Mouse (Mus musculus) E14TG2a.4 (cell line): Measurements from ENCODE around the gene Ppp6r2.
A peak's percentile ranks its signal among the peaks of the same experiment; 100 is the strongest.

Source experiments
- H3K27me3 ChIP-seq: 2 replicates; pipeline ENCODE4 v1.6.1; 2014; ENCODE audit warnings: low read length, control low read depth; ENCODE audit not compliant: insufficient read depth
- H3K36me3 ChIP-seq: 2 replicates; pipeline ENCODE4 v1.6.1; 2014; ENCODE audit warnings: low read length, control low read depth; ENCODE audit not compliant: insufficient read depth
- H3K4me1 ChIP-seq: replicated peaks from 2 replicates; pipeline ENCODE4 v1.6.1; 2014; ENCODE audit warnings: low read depth, low read length, control low read depth
- H3K4me3 ChIP-seq: replicated peaks from 2 replicates; pipeline ENCODE4 v1.5.1; 2014; ENCODE audit warnings: mild to moderate bottlenecking, low read length
- H3K9me3 ChIP-seq: 2 replicates; pipeline ENCODE4 v1.6.1; 2014; ENCODE audit warnings: low read length, control low read depth
- CTCF ChIP-seq: conservative IDR thresholded peaks from 2 replicates; pipeline ENCODE4 v1.5.1; 2014; ENCODE audit warnings: low read length
- NANOG ChIP-seq: IDR thresholded peaks from 2 replicates; pipeline ENCODE4 v1.6.1; 2014; ENCODE audit warnings: borderline replicate concordance, low read length, mixed read lengths
- POU5F1 ChIP-seq: IDR thresholded peaks from 2 replicates; pipeline ENCODE4 v1.6.1; 2014; ENCODE audit warnings: low read length, borderline replicate concordance

Gene Ppp6r2

GRCm38 (mm10) chr15:89179630-89179964 lies 31.8 kb upstream of the Ppp6r2 start:
- Histone ChIP-seq H3K4me3 (peak overlapping the region; percentile 89), H3K9me3 (no peaks in the 10 kb centered on the region), H3K4me1 (peaks cover 93% of the 10 kb centered on the region), H3K27me3 (peaks cover 3% of the 10 kb centered on the region), H3K36me3 (peaks cover 13% of the 10 kb centered on the region)
- TF ChIP-seq CTCF = no peak
- TF ChIP-seq POU5F1 = no peak
- no peak for TF ChIP-seq NANOG

GRCm38 (mm10) chr15:89180081-89180541 lies 31.2 kb upstream of the Ppp6r2 start:
- Histone ChIP-seq H3K36me3 (peaks cover 17% of the 10 kb centered on the region), H3K4me3 (peak overlapping the region; percentile 89), H3K27me3 (no peaks in the 10 kb centered on the region), H3K9me3 (no peaks in the 10 kb centered on the region), H3K4me1 (peaks cover 93% of the 10 kb centered on the region)
- TF ChIP-seq NANOG (no peak), CTCF (no peak), POU5F1 (no peak)

GRCm38 (mm10) chr15:89180571-89181229 lies 30.7 kb upstream of the Ppp6r2 start, which contains the start of gene Plxnb2:
Gene Plxnb2 (minus strand): TSS chr15:89180788.
- Histone ChIP-seq H3K9me3 (no peaks in the 10 kb centered on the region), H3K27me3 (no peaks in the 10 kb centered on the region), H3K36me3 (peaks cover 17% of the 10 kb centered on the region), H3K4me1 (peaks cover 93% of the 10 kb centered on the region), H3K4me3 (peak within 1 kb of the TSS; percentile 89)
- TF ChIP-seq CTCF (no peak), NANOG (no peak), POU5F1 (no peak)

GRCm38 (mm10) chr15:89181561-89182270 lies 29.6 kb upstream of the Ppp6r2 start:
- TF ChIP-seq POU5F1 = no peak
- no peak for TF ChIP-seq NANOG
- TF ChIP-seq CTCF = no peak; the same call in 1 of the 2 replicates
- Histone ChIP-seq H3K4me1 (peaks cover 90% of the 10 kb centered on the region), H3K27me3 (no peaks in the 10 kb centered on the region), H3K4me3 (peak overlapping the region; percentile 89), H3K36me3 (peaks cover 27% of the 10 kb centered on the region), H3K9me3 (no peaks in the 10 kb centered on the region)

DNA sequence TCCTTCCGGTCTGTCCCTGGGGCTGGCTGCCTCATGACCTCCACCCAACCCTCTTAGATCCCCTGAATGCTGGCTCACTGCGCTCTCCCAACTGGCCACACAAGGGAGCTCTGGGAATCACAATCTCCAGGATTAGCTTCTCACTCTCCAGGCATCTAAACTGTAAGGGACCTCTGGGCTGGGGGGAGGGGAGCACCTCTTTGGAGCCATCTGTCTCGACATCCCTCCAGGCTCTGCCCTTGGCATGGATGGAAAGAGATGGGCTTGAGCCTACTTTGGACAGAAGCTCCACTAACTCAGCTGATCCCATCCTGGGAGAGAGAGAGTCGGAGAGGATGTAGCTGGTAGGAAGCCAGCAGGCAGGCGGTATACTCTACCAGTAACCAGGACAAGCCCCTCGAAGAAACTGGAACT lies 29.0 kb upstream of the Ppp6r2 start:
- Histone ChIP-seq H3K4me1 (peaks cover 83% of the 10 kb centered on the region), H3K4me3 (peak overlapping the region; percentile 26; the same call in 1 of the 2 replicates), H3K27me3 (no peaks in the 10 kb centered on the region), H3K36me3 (peaks cover 34% of the 10 kb centered on the region), H3K9me3 (no peaks in the 10 kb centered on the region)
- TF ChIP-seq NANOG (no peak), CTCF (no peak), POU5F1 (no peak)

DNA sequence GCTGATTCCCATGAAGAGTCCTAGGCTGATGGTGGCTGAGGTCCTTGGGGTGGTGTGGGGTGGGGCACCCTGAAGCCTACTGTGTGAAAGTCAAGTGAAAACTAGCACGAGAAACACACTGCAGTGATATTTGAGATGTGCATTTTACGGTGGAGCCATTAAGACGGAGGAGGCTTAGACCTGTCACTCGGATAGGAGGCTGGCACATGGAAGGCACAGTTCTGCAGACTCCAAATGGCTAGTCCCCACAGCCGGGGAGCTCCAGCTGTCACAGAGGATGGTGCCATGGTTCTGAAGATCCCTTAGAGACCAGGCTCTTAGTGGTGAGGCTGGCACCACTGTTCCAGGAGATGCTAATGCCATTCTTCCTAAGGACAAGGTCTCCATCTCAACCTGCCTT lies 28.5 kb upstream of the Ppp6r2 start:
- H3K4me1 ChIP-seq = peaks cover 78% of the 10 kb centered on the region
- H3K4me3 ChIP-seq = 0 out of 2 replicates have a peak overlapping the region, but pooled peaks have one; percentile 26
- H3K9me3 ChIP-seq = no peaks in the 10 kb centered on the region
- peaks cover 39% of the 10 kb centered on the region for H3K36me3 ChIP-seq
- H3K27me3 ChIP-seq = no peaks in the 10 kb centered on the region
- no peak for TF ChIP-seq NANOG

- H3K4me3 ChIP-seq = no peak overlapping the region
- H3K36me3 ChIP-seq = peaks cover 54% of the 10 kb centered on the region
- peaks cover 63% of the 10 kb centered on the region for H3K4me1 ChIP-seq
- H3K27me3 ChIP-seq = no peaks in the 10 kb centered on the region
- TF ChIP-seq CTCF (no peak), NANOG (no peak), POU5F1 (no peak)
- no peaks in the 10 kb centered on the region for H3K9me3 ChIP-seq
Measured at GRCm38 (mm10) chr15:89184141-89184936, 27.0 kb upstream of the Ppp6r2 start.

- Histone ChIP-seq H3K27me3 (no peaks in the 10 kb centered on the region), H3K4me3 (0 out of 2 replicates have a peak overlapping the region, but pooled peaks have one; percentile 43), H3K4me1 (peaks cover 58% of the 10 kb centered on the region), H3K9me3 (no peaks in the 10 kb centered on the region), H3K36me3 (peaks cover 59% of the 10 kb centered on the region)
- TF ChIP-seq CTCF (no peak), POU5F1 (no peak), NANOG (no peak)
Measured at GRCm38 (mm10) chr15:89184937-89185227, 26.5 kb upstream of the Ppp6r2 start.

- H3K4me1 ChIP-seq = peaks cover 22% of the 10 kb centered on the region
- H3K4me3 ChIP-seq = peak overlapping the region; percentile 97
- TF ChIP-seq POU5F1 (no peak), NANOG (no peak), CTCF (no peak)
Measured at GRCm38 (mm10) chr15:89195261-89195681, 16.1 kb upstream of the Ppp6r2 start.

More at GRCm38 (mm10) chr15:89195261-89195681, 16.1 kb upstream of the Ppp6r2 start:
- no peaks in the 10 kb centered on the region for H3K27me3 ChIP-seq
- H3K9me3 ChIP-seq = no peaks in the 10 kb centered on the region
- peaks cover 25% of the 10 kb centered on the region for H3K36me3 ChIP-seq
